Mouse (Mus musculus): Measurements from ENCODE around the gene Mgat4b. TPM values are rescaled to one million over a fixed set of nuclear protein-coding genes. Genes with fewer than 3 reads are reported as not detected.

The Mgat4b gene
- polyA plus RNA-seq, 1 experiment from 2014 or later = 41.3 TPM

- H3K4me2 ChIP-seq (ENCODE audit: low read length) = peak overlapping the region; percentile 92
- H3K4me1 ChIP-seq (ENCODE audit: control insufficient read depth, insufficient read depth, low read length) = peaks cover 44% of the 10 kb centered on the region
- peak overlapping the region; percentile 73 for H3K4me3 ChIP-seq (replicated peaks; ENCODE audit: low read depth, low read length)
- no peaks in the 10 kb centered on the region for H3K9me3 ChIP-seq (ENCODE audit: control insufficient read depth, low read length)
- 41% methylated on average over 2 of the region's 2 CpGs for WGBS
- H3K27ac ChIP-seq (replicated peaks; ENCODE audit: low read depth, low read length) = peak overlapping the region; percentile 96
- DNase-seq (no peak), ATAC-seq (ENCODE audit: low FRiP score, low TSS enrichment) (no peak)
- H3K27me3 ChIP-seq (ENCODE audit: control insufficient read depth, insufficient read depth, low read length) = 0 out of 2 replicates have a peak, but pooled peaks cover 10% of the 10 kb centered on the region
- H3K9ac ChIP-seq (replicated peaks; ENCODE audit: low read length) = peak overlapping the region; percentile 100
- peaks cover 9% of the 10 kb centered on the region for H3K36me3 ChIP-seq (ENCODE audit: control insufficient read depth, insufficient read depth, low read length)
Observed at GRCm38 (mm10) chr11:50226406-50226805, 15.7 kb downstream of the Mgat4b start.

- no peak for DNase-seq
- Histone ChIP-seq H3K36me3 (ENCODE audit: control insufficient read depth, insufficient read depth, low read length) (peaks cover 16% of the 10 kb centered on the region), H3K9me3 (ENCODE audit: control insufficient read depth, low read length) (no peaks in the 10 kb centered on the region), H3K4me1 (ENCODE audit: control insufficient read depth, insufficient read depth, low read length) (peaks cover 44% of the 10 kb centered on the region), H3K9ac (replicated peaks; ENCODE audit: low read length) (peak overlapping the region; percentile 100; the same call in 1 of the 2 replicates), H3K4me2 (ENCODE audit: low read length) (peak overlapping the region; percentile 92), H3K4me3 (replicated peaks; ENCODE audit: low read depth, low read length) (peak overlapping the region; percentile 73; the same call in 1 of the 2 replicates), H3K27me3 (ENCODE audit: control insufficient read depth, insufficient read depth, low read length) (0 out of 2 replicates have a peak, but pooled peaks cover 10% of the 10 kb centered on the region), H3K27ac (replicated peaks; ENCODE audit: low read depth, low read length) (no peak overlapping the region)
- ATAC-seq (ENCODE audit: low FRiP score, low TSS enrichment) = no peak
- WGBS = 86% methylated on average over 3 of the region's 3 CpGs
Observed at GRCm38 (mm10) chr11:50227226-50227625, 16.5 kb downstream of the Mgat4b start.

- WGBS = 90% methylated on average over 4 of the region's 4 CpGs
- Histone ChIP-seq H3K4me2 (ENCODE audit: low read length) (no peak overlapping the region), H3K4me1 (ENCODE audit: control insufficient read depth, insufficient read depth, low read length) (peaks cover 40% of the 10 kb centered on the region)
Observed at GRCm38 (mm10) chr11:50227736-50228135, 17.0 kb downstream of the Mgat4b start.

GRCm38 (mm10) chr11:50228772-50229171, 18.1 kb downstream of the Mgat4b start:
- no peak overlapping the region for H3K4me3 ChIP-seq (replicated peaks; ENCODE audit: low read depth, low read length)
- no peaks in the 10 kb centered on the region for H3K9me3 ChIP-seq (ENCODE audit: control insufficient read depth, low read length)
- H3K27ac ChIP-seq (replicated peaks; ENCODE audit: low read depth, low read length) = no peak overlapping the region
- DNase-seq (no peak), ATAC-seq (ENCODE audit: low FRiP score, low TSS enrichment) (no peak)
- WGBS = 28% methylated on average over 3 of the region's 3 CpGs
- no peak overlapping the region; the same call in 1 of the 2 replicates for H3K9ac ChIP-seq (replicated peaks; ENCODE audit: low read length)
- peaks cover 32% of the 10 kb centered on the region for H3K36me3 ChIP-seq (ENCODE audit: control insufficient read depth, insufficient read depth, low read length)
- no peak overlapping the region for H3K4me2 ChIP-seq (ENCODE audit: low read length)
- 0 out of 2 replicates have a peak, but pooled peaks cover 10% of the 10 kb centered on the region for H3K27me3 ChIP-seq (ENCODE audit: control insufficient read depth, insufficient read depth, low read length)
- H3K4me1 ChIP-seq (ENCODE audit: control insufficient read depth, insufficient read depth, low read length) = peaks cover 30% of the 10 kb centered on the region

More at GRCm38 (mm10) chr11:50227736-50228135, 17.0 kb downstream of the Mgat4b start:
- 0 out of 2 replicates have a peak, but pooled peaks cover 10% of the 10 kb centered on the region for H3K27me3 ChIP-seq (ENCODE audit: control insufficient read depth, insufficient read depth, low read length)
- no peak for DNase-seq
- no peak overlapping the region for H3K9ac ChIP-seq (replicated peaks; ENCODE audit: low read length)
- H3K9me3 ChIP-seq (ENCODE audit: control insufficient read depth, low read length) = no peaks in the 10 kb centered on the region
- H3K4me3 ChIP-seq (replicated peaks; ENCODE audit: low read depth, low read length) = no peak overlapping the region
- ATAC-seq (ENCODE audit: low FRiP score, low TSS enrichment) = no peak
- no peak overlapping the region for H3K27ac ChIP-seq (replicated peaks; ENCODE audit: low read depth, low read length)
- H3K36me3 ChIP-seq (ENCODE audit: control insufficient read depth, insufficient read depth, low read length) = peaks cover 21% of the 10 kb centered on the region

GRCm38 (mm10) chr11:50229252-50229910, 18.7 kb downstream of the Mgat4b start:
- H3K4me1 ChIP-seq (ENCODE audit: control insufficient read depth, insufficient read depth, low read length) = peaks cover 26% of the 10 kb centered on the region
- no peak overlapping the region for H3K27ac ChIP-seq (replicated peaks; ENCODE audit: low read depth, low read length)
- 43% methylated on average over 7 of the region's 7 CpGs for WGBS
- DNase-seq = no peak
- H3K4me2 ChIP-seq (ENCODE audit: low read length) = no peak overlapping the region
- peaks cover 38% of the 10 kb centered on the region for H3K36me3 ChIP-seq (ENCODE audit: control insufficient read depth, insufficient read depth, low read length)
- no peak for ATAC-seq (ENCODE audit: low FRiP score, low TSS enrichment)
- 0 out of 2 replicates have a peak, but pooled peaks cover 10% of the 10 kb centered on the region for H3K27me3 ChIP-seq (ENCODE audit: control insufficient read depth, insufficient read depth, low read length)
- no peak overlapping the region for H3K4me3 ChIP-seq (replicated peaks; ENCODE audit: low read depth, low read length)
- H3K9me3 ChIP-seq (ENCODE audit: control insufficient read depth, low read length) = no peaks in the 10 kb centered on the region
- no peak overlapping the region; the same call in 1 of the 2 replicates for H3K9ac ChIP-seq (replicated peaks; ENCODE audit: low read length)

- Histone ChIP-seq H3K9ac (replicated peaks; ENCODE audit: low read length) (no peak overlapping the region), H3K4me3 (replicated peaks; ENCODE audit: low read depth, low read length) (peak overlapping the region; percentile 10; the same call in 1 of the 2 replicates), H3K4me2 (ENCODE audit: low read length) (peak overlapping the region; percentile 37; the same call in 1 of the 2 replicates), H3K27me3 (ENCODE audit: control insufficient read depth, insufficient read depth, low read length) (0 out of 2 replicates have a peak, but pooled peaks cover 10% of the 10 kb centered on the region), H3K4me1 (ENCODE audit: control insufficient read depth, insufficient read depth, low read length) (peaks cover 27% of the 10 kb centered on the region), H3K9me3 (ENCODE audit: control insufficient read depth, low read length) (no peaks in the 10 kb centered on the region), H3K36me3 (ENCODE audit: control insufficient read depth, insufficient read depth, low read length) (peaks cover 50% of the 10 kb centered on the region), H3K27ac (replicated peaks; ENCODE audit: low read depth, low read length) (no peak overlapping the region)
- no peak for DNase-seq
- 0 out of 2 replicates have a peak, but pooled peaks have one; percentile 29 for ATAC-seq (ENCODE audit: low FRiP score, low TSS enrichment)
- WGBS = 24% methylated on average over 45 of the region's 45 CpGs
Observed at GRCm38 (mm10) chr11:50230481-50231304, 20.0 kb downstream of the Mgat4b start.

- no peak overlapping the region for H3K4me2 ChIP-seq (ENCODE audit: low read length)
Observed at GRCm38 (mm10) chr11:50231411-50231810, 20.7 kb downstream of the Mgat4b start.

GRCm38 (mm10) chr11:50233022-50233421, 22.3 kb downstream of the Mgat4b start:
- Histone ChIP-seq H3K36me3 (ENCODE audit: control insufficient read depth, insufficient read depth, low read length) (peaks cover 50% of the 10 kb centered on the region), H3K27ac (replicated peaks; ENCODE audit: low read depth, low read length) (no peak overlapping the region), H3K4me3 (replicated peaks; ENCODE audit: low read depth, low read length) (no peak overlapping the region), H3K9me3 (ENCODE audit: control insufficient read depth, low read length) (no peaks in the 10 kb centered on the region), H3K27me3 (ENCODE audit: control insufficient read depth, insufficient read depth, low read length) (peaks cover 17% of the 10 kb centered on the region; the same call in 1 of the 2 replicates), H3K9ac (replicated peaks; ENCODE audit: low read length) (no peak overlapping the region), H3K4me1 (ENCODE audit: control insufficient read depth, insufficient read depth, low read length) (peaks cover 22% of the 10 kb centered on the region), H3K4me2 (ENCODE audit: low read length) (no peak overlapping the region)
- ATAC-seq (ENCODE audit: low FRiP score, low TSS enrichment) (no peak), DNase-seq (no peak)
- 97% methylated on average over 13 of the region's 13 CpGs for WGBS

More at GRCm38 (mm10) chr11:50231411-50231810, 20.7 kb downstream of the Mgat4b start:
- no peak for ATAC-seq (ENCODE audit: low FRiP score, low TSS enrichment)
- DNase-seq = peak; percentile 88
- H3K4me1 ChIP-seq (ENCODE audit: control insufficient read depth, insufficient read depth, low read length) = peaks cover 28% of the 10 kb centered on the region
- peaks cover 50% of the 10 kb centered on the region for H3K36me3 ChIP-seq (ENCODE audit: control insufficient read depth, insufficient read depth, low read length)
- H3K9me3 ChIP-seq (ENCODE audit: control insufficient read depth, low read length) = no peaks in the 10 kb centered on the region
- 18% methylated on average over 8 of the region's 8 CpGs for WGBS
- 0 out of 2 replicates have a peak, but pooled peaks cover 10% of the 10 kb centered on the region for H3K27me3 ChIP-seq (ENCODE audit: control insufficient read depth, insufficient read depth, low read length)
- H3K4me3 ChIP-seq (replicated peaks; ENCODE audit: low read depth, low read length) = no peak overlapping the region
- H3K27ac ChIP-seq (replicated peaks; ENCODE audit: low read depth, low read length) = no peak overlapping the region
- no peak overlapping the region for H3K9ac ChIP-seq (replicated peaks; ENCODE audit: low read length)
